Mouse (Mus musculus): ENCODE measurements at regions not wholly inside any gene's neighbourhood (a gene's known extent, or its start where the extent isn't known, plus 50 kb on each side); places are given as distances from the start of the nearest gene placed in this dataset.

DNA sequence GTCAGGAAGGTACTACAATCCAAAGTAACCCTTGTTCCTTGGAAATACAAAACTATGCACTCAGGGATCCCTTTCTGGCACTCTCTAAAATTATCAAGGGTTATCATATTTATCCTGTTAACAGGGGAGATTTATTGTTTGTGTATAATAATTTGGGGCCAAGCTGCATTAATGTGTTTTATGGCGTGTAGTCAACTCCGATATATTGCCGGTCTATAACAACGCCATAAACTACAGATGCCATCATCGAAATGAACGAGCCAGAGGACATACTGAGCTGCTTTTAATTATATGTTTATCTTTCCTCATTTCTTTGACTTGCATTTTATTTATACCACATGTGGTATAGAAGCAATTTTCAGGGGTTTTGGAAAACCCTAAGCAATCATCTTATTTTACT is 147.2 kb downstream of the Nr2f2 start:
- DNase-seq (ENCODE audit: low spot score in 2 of 2) = no peak

DNA sequence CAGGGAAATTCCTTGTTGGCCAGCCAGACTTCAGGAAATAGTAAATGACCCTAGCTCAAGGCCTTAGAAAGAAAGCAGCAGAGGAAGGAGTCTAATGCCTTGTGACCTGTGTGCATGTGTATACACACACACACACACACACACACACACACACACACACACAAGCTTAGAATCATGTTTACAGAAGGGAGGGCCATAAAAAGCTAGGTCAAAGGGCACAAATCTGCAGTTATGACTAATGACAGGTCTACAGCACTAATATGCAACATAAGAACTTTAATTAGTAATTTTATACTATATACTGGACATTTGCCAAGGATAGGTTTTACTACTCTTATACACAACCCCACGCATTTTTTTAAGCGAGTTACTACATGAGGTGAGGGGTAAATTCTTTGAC is 149.4 kb downstream of the Nr2f2 start:
- no peak for DNase-seq (ENCODE audit: low spot score in 2 of 2)

DNA sequence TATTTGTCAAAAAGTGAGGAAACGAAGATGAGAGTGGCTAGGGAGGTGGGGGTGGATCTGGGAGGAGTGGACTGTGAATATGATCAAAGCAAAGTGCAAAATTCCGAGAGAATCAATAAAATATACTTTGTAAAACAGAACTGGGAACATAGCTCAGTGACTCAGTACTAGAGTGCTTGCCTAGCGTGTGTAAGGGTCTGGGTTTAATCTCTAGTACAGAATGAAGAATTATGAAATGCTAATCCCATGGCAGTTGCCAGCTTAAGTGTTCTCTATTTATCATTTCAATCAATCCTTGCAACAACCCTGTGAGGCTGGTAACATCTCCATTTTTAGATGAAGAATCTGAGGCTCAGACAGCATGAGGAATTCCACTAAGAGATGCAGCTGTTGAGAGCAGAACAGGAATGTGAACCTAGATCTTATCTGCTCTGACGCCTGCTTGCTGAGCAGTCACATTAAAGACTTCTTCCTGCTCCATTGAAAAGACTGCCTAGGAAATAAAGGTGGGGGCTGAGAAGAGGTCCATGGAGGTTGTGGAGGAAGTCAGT is 152.5 kb downstream of the Nr2f2 start:
- no peak for DNase-seq (ENCODE audit: low spot score in 2 of 2)

DNA sequence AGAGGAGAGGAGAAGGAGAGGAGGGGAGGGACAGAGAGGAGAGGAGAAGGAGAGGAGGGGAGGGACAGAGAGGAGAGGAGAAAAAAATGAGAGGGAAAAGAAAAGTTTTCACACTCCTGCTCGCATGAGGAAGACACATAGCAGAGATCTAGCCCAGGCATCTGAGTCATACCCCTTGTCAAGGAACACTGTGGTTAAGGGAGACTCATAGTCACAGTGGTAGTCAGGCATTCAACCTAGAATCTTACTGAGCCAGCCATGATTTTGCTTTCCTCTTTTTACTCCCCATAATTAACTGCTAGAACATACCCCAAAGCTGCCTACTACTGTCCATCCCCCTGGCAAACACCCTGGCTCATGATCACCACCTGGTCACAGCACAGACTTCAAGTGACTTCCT is 160.6 kb downstream of the Nr2f2 start:
- DNase-seq (ENCODE audit: low spot score in 2 of 2) = no peak

DNA sequence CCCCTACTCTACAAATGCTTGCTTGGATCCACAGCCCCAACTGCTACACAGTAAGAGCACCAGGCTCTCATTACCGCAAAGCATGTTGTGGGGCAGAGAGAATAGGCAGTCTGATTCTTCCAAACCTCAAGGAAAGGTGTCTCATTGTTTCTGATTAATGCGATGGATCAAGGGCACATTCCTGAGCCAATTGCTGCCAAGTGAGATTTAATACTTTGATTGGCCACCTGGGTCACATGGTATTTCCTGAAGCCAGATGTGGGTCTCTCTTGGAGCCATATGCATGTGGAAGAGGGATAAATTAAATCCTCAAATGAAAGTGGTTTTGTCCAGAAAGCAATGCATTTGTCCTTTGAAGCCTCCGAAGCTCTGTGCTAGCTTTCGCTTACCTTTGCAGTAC is 166.3 kb downstream of the Nr2f2 start:
- no peak for DNase-seq (ENCODE audit: low spot score in 2 of 2)

DNA sequence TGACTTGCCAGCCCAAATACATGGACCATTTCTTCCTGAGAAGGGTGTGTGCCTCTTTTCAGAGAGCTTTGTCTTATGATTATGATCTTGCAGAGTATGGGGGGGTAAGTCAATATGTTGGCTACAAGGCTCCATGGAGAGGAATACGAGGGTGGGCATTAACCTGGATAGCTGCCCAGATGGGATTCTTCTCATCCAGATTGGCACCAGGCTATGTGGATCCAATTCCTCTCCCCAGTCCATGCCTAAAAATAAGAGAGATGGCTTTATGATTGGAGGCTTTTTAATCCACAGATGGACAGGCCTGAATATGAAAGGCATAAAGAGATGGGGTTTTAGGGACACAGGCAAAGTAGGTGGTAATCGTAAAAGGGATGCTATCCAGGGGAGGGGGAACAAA is 187.6 kb downstream of the Nr2f2 start:
- DNase-seq (ENCODE audit: low spot score in 2 of 2) = no peak

DNA sequence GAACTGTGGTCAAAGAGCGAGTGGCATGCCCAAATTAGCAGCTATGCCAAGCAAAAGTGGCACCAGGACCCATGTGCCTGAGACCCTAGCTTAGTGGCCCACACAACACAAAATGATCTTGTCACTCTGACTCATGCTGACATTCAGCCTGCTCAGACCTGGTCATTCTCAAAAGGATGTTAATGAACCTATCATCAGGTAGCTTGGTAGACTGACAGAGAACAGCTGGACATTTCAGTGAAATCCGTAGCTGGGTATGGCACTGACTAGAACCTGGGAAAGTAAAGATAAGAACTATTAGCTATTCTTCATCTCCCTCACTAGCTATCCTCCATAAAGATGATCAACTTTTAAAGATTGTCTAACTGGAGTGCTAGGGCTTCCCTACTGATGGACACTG is 188.5 kb downstream of the Nr2f2 start:
- no peak for DNase-seq (ENCODE audit: low spot score in 2 of 2)

DNA sequence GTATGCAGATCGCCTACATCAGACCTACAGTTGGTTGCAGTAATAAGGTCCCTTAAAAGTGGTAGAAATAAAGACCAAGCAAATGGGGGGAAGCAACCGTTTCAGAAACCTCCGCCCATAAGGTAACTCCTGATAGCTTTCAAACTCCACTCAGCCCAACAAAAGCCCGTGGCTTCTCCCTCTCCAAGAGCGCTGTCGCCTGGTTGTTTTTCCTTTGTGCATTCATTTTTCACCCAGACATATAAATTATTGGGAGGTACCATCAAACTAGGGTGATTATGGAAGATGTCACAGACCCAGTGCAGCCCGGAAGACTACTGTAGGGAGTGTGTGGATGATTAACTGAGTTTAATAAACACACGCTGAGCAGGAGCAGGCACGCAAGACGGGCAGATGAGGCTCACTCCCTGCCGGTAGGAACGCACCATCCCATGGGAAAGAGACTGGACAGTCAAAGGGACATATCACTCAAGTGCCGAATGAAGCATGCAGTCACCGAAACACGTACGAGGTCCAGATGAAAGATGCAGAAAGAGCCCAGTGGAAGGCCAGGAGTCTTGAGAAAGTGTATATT is 189.8 kb downstream of the Nr2f2 start:
- DNase-seq (ENCODE audit: low spot score in 2 of 2) = no peak

DNA sequence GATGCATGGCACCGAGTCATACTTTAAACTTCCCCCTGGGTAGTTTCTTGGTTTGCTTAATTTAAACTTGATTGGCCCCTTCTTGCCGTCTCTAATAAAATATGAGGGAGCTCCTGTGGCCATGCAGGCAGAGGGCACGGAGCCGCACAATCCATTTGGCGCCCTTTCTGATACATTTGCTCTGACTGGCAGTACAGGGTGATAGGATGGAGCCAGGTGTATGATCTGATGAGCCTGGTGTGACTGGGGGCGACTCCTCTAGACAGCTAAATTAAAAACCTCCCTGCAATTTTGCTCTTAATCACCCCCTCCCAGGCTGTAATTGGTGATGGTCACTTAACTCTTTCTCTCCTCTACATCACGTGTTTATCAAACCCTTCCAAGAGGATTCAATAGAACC is 190.4 kb downstream of the Nr2f2 start:
- DNase-seq (ENCODE audit: low spot score in 2 of 2) = no peak

DNA sequence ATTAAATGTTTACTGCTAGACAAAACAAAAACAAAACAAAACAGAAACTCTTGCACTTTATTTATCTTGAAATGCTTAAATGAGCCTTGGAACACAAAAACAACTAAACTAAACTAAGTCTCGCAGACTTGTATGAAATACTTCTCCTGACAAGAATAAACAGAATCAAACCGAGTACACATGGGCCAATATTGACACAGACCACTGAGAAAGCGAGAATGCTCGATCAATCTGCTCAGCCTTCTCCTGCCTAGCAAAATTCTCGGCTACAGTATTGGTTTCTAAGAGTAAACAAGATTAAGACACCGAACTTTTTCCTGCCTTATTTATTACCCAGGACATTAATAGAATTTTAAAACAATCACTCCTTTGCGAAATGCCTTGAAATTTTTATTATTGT is 194.1 kb downstream of the Nr2f2 start:
- DNase-seq (ENCODE audit: low spot score in 2 of 2) = no peak

DNA sequence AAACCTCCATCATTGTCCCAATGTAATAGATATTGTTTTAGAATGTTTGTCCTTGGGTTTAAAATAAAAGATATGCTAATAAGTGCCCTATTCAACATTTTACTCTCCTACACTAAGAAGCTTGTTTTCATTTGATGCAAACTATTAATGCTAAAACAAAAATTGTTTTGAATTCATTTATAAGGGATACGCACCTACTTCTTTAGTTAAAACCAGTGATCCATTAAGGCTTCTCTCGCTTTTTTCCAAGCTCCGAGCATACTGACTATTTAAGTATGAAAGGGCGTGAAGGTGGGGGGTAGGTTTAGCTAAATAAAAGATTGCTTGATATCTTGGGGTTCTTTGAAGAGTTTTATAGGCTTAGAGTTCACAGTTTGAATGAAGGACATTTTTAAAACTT is 195.1 kb downstream of the Nr2f2 start:
- DNase-seq (ENCODE audit: low spot score in 2 of 2) = no peak

DNA sequence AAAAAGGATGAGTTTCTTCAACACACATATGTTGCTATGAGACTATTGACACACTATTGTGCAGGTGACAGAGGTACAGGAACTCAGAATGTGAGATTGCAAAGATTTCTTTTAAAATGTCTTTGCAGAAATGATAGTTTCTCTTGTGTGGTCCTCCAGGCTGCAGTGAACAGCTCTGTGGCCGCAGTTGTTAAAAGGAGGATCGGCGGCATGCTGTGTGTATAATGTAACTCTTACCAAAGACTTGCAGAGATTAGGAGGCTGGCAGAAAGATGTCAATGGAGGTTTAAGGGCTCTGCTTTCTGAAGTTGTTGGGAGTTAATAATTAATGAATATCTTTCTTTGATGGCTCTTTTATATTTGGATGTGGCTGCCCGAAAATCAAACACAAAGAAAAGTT is 198.5 kb downstream of the Nr2f2 start:
- DNase-seq (ENCODE audit: low spot score in 2 of 2) = no peak

DNA sequence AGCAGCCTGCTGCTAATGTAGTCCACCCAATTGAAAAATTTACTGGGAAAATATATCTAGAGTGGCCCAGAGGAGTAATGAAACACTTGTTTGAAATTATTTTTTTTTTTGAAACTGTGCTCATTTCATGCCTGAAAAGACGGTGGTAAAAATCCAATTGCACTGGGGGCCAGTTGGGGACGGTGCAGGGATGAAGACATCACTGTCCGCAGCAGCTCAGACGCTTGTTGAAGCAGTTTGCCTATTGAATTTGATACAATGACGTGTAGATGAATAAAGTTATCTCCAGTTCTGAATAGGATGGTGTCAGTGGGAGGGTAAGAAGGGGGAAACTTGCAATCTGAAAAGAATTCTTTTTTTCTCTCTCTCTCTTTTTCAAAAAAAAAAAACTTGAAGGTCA is 200.5 kb downstream of the Nr2f2 start:
- DNase-seq (ENCODE audit: low spot score in 2 of 2) = no peak

DNA sequence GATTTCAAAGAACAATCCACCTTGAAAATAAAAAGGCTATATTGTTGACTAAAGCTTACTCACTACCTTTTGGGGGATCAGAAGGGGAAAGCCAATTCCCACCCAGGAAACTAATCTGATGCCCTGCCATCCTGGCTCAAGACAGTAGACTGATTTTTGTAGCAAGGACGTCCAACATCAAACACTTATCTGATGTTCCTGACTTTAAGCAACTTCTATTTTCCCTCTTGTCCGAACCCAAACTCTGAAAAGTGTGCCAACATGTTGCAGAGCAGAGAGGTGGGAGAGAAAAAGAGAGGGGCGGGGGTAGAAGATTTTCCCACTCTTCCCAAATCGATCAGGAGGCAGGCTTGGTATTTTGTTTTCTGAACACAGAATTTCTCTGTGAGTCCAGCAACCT is 201.0 kb downstream of the Nr2f2 start:
- DNase-seq (ENCODE audit: low spot score in 2 of 2) = no peak

DNA sequence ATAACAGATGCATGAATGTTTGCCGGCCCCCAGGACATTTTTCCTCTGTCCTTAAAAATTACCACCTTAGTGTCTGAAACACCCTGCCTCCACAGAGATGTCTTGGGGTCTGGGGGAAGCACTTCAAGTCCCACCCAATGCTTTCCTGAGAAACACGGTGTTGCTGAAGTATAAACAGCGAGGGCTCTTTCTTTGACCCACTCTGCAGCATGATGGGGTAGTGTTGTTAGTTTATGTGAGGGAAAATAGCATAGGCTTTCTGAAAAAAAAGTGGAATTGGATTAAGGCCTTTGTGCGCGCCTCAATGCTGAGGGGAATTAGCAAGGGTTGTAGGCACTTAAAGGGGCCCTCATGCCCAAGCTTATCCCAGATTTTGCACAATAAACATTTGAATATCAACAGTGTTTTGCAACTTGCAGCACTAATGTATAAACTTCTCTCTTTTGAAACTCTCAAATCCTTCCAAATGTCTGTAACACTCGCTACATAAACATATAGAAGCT is 201.8 kb downstream of the Nr2f2 start:
- no peak for DNase-seq (ENCODE audit: low spot score in 2 of 2)

DNA sequence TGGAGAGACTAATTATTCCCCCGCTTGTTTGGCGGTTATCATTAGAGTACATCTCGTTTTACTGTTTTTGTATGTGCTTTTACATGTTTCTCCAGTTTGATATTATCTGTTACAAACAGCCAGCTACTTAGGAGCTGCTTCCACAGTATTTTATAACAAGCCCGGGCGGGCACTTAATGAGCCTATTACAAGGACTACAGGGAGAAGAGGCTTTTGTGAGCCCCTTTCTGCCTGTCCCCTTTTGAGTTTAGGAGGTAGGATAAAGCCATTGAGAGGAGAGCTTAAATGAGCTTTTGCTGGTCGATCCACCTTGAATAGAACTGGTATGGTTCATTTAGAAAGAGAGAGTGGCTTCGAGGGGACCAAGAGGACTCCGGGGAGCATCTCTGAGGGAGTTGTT is 208.0 kb downstream of the Nr2f2 start:
- DNase-seq (ENCODE audit: low spot score in 2 of 2) = no peak

DNA sequence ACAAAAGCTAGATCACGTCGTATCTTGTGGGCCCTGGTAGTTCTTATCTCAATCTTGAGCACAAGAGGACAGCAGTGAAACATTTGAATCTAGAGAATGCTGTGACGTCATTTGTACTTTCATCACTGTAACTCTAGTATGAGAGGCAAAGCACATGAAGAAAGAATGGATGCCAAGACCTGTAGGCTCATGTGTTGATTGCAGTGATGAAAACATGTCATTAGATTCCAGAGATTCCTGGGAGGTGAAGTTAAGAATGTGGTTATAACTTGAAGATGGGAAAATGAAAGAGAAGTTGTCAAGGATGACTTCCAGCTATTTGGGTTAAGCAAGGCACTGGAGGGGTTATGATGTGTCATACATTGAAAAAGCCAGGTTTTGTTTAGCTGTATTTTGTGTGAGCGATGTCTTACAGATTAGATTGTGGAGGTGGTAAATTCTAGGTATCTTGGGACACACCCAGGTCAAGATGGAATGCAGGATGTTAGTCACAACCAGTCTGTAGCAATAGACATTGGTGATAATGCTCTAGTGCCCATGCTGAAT is 221.7 kb downstream of the Nr2f2 start:
- no peak for DNase-seq (ENCODE audit: low spot score in 2 of 2)

DNA sequence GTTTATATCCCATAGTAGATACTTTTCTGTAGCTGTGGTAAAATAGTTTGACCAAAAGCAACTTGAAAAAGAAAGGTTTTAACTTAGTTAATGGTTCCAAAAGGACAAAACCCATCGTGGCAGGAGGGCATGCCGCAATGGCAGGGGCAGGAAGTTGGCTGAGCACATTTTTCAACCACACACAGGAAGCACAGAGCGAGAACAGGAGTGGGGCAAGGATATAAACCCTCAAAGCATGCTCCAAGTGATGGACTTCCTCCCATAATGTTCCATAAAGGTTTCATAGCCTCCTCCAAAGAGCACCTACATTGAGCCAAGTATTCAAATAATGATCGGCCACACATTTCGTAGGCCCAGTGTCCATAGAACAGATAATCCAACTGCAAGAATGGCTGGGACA is 229.7 kb downstream of the Nr2f2 start:
- DNase-seq (ENCODE audit: low spot score in 2 of 2) = no peak

DNA sequence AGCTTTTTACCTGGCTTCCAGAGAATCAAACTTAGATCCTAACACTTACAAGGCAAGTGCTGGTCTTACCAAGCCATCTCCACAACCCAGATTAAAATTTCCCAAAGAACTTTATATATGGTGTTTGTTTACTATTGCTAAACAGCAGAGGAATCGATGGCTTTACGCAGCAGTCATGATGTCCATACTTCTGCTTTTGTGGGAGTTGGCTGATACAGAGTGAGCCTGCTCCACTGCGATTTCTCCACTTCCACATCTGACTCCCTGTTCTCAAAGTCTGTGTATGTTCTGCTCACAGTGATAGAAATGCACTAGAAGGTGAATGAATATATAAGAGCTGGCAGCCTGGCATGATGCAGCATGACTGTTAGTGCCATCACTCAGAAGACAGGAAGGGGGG is 231.1 kb downstream of the Nr2f2 start:
- no peak for DNase-seq (ENCODE audit: low spot score in 2 of 2)

DNA sequence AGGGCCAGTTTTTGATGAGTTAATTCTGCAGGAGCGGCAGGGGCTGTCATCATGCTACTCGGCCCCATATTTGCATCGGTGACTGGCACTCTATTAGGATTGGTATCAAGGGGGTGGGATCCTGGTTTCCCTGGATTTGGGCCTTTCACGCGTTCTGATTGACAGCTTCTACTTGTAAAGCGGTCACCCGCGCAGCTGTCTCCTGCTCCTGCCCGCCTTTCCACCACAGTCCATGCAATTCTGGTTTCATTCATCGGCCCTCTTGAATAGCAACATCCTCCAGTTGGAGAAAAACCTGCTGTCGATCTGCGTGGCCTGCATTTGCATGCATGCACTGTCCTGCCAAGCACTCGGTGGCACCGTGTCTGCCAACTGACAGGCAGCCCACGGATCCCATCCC is 236.6 kb downstream of the Nr2f2 start:
- DNase-seq (ENCODE audit: low spot score in 2 of 2) = no peak

DNA sequence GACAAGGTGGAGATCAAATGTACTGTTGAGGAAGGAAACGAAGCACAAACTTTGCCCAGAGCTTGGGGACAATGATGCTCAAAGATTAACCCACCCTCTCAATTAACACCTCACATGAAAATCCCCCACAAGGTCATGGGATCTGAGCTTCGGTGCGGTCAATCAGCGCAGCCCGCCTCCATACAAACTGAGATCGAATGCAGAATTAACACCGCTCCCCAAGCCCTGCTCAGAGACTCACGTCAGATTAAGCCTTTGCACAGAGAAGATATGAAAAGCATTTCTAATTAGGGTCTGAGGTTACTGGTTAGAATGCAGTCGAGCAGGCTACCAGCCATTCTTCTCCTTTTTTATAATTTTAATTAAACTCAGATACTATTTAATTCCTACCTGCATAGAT is 243.7 kb downstream of the Nr2f2 start:
- DNase-seq (ENCODE audit: low spot score in 2 of 2) = no peak

DNA sequence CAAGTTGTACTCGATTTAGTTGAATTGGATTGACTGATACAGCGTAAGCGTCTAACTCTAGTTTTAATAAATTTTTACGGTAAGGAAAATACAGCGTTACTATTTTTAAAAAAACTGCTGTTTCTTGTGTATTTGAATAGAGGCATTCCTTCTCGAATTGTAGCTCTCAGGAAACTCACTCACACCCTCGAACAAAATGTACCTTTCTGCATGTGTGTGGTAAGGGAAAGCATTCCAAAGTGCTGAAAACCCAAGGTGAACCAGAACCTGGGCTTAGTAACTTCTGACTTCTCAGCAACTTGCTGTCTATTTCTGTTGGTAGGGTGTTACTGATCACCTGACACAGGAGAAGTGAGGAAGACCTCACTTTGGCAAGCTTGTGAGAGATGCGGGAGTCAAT is 247.0 kb downstream of the Nr2f2 start:
- DNase-seq (ENCODE audit: low spot score in 2 of 2) = no peak

DNA sequence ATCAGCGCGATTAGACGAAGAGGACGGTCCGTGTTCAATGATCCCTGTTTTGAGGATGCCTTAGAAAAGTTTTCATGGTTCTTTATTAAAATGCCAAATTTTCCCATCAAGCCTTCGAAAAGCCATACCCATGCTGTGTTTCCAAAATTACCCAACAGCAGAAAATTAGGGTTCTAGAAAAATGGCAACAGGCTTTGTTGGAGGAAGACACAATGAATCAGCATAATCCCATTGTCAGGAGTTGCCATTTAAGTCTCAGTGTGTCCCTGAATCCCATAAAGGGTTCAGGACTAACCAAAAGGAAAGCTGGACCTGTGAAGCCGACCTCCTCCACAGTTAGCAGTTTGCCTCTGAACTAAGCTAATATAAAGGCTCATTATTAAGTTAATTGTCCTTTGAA is 247.6 kb downstream of the Nr2f2 start:
- DNase-seq (ENCODE audit: low spot score in 2 of 2) = no peak

Data from cerebellum, postnatal 4 days (tissue).